Mouse (Mus musculus) CH12.LX (cell line): ENCODE results near the gene Cabp1.

Experiments
- E2F4 ChIP-seq: IDR thresholded peaks from 2 replicates; pipeline ENCODE4 v1.6.1; 2011; ENCODE audit warnings: low read depth, low read length, improper control_type of control experiment; ENCODE audit not compliant: insufficient replicate concordance
- POLR2A ChIP-seq: IDR thresholded peaks from 2 replicates; pipeline ENCODE4 v1.6.1; 2011; ENCODE audit warnings: low read depth, mild to moderate bottlenecking, improper control_type of control experiment, low read length
- ZKSCAN1 ChIP-seq: IDR thresholded peaks from 2 replicates; pipeline ENCODE4 v1.6.1; 2012; ENCODE audit warnings: low read depth, inconsistent platforms, low read length, improper control_type of control experiment, borderline replicate concordance

GRCm38 (mm10) chr5:115159165-115159564, 35.0 kb downstream of the Cabp1 start:
- TF ChIP-seq ZKSCAN1 (no peak), POLR2A (no peak), E2F4 (no peak)
